Mouse (Mus musculus) gastrocnemius, adult 18-20 months (tissue): ENCODE measurements at regions not wholly inside any gene's neighbourhood (a gene's known extent, or its start where the extent isn't known, plus 50 kb on each side); places are given as distances from the start of the nearest gene placed in this dataset.

Experiments
- DNase-seq: peaks from one replicate; pipeline ENCODE4 v3.0.0; 2021; ENCODE audit warnings: low spot score

DNA sequence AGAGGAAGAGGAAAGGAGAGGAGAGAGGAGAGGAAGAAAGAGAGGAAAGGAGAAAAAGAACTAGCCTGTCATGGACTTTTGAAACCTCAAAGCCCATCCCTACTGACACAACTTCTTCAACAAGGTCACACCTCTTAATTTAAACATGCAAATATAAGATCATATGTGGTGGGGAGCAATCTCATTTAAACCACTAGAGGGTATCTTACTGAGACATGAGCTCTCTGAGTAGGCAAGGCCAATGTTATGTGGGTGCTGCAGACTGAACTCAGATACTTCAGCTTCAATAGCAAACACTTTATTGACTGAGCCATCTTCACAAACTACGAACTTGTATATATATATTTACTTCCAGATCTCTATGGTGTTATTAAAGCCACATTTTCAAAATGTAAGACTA lies 156.9 kb downstream of the Mex3b start:
- DNase-seq = no peak

- no peak for DNase-seq
These were observed 164.0 kb downstream of the Mex3b start for GRCm38 (mm10) chr7:83031101-83031500.

- no peak for DNase-seq
These were observed 164.9 kb downstream of the Mex3b start for GRCm38 (mm10) chr7:83032025-83032424.

DNA sequence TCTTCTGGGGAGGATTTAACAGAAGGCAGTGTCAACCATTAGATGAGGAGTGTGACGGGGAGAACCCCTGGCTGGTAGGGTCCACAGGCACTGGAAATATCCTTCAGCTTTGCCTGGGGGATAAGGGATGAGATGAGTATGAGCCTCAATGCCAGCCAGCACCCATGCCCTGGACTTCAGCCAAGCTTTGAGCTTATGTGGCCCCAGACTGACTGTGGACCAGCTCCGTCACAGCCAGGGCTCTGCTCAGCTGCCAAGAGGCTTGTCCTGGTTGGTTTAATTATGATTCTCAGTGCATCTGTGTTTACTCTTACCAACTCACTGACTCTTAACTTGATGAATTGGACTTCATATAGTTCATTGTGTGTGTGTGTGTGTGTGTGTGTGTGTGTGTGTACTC lies 165.8 kb downstream of the Mex3b start:
- no peak for DNase-seq

- DNase-seq = no peak
These were observed 168.1 kb downstream of the Mex3b start for GRCm38 (mm10) chr7:83035190-83035589.

DNA sequence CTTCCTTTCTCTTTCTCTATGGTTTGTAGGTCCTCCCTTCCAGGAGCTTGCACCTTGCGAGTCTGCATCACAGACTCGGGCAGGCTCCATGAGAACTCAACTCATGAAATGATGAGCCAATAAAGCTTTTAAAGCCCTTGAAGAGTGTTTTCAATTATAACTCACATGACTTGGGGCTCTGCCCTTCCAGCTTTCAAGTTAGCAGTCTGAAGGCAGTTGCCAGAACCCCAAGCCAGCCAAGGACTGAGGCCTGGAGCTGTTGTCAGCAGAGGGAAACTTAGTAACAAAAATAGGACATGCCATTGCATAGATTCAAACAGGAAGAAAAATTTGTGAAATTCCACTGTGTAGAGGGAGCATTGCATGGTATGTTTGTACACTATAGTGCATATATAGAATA lies 169.3 kb downstream of the Mex3b start:
- DNase-seq = peak; percentile 54

- no peak for DNase-seq
These were observed 170.0 kb downstream of the Mex3b start for GRCm38 (mm10) chr7:83037100-83037499.

DNA sequence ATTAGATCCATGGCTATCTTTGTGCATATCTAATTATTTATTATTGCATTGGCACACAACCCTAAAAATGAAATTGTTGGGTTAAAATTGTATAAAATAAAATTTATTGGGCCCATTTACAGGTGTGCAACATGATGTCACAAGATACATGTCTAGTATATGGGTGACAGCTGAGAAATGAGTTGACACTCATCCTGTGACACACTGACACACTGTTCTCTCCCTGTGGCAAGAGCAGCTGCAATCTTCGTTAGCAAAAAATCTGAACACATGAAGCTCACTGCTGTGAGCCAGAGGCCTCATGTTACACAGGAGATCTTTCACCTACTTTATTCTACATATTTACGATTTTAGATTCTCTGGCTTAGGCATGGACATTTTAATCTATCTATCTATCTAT lies 170.6 kb downstream of the Mex3b start:
- DNase-seq = no peak

- no peak for DNase-seq
These were observed 176.6 kb downstream of the Mex3b start for GRCm38 (mm10) chr7:83043746-83044145.

GRCm38 (mm10) chr7:83045266-83045665 lies 178.1 kb downstream of the Mex3b start:
- no peak for DNase-seq

GRCm38 (mm10) chr7:83050011-83050410 lies 182.9 kb downstream of the Mex3b start:
- DNase-seq = no peak

GRCm38 (mm10) chr7:83050833-83051497 lies 183.8 kb downstream of the Mex3b start:
- DNase-seq = no peak

GRCm38 (mm10) chr7:83056101-83056935 lies 189.2 kb downstream of the Mex3b start:
- DNase-seq = no peak

DNA sequence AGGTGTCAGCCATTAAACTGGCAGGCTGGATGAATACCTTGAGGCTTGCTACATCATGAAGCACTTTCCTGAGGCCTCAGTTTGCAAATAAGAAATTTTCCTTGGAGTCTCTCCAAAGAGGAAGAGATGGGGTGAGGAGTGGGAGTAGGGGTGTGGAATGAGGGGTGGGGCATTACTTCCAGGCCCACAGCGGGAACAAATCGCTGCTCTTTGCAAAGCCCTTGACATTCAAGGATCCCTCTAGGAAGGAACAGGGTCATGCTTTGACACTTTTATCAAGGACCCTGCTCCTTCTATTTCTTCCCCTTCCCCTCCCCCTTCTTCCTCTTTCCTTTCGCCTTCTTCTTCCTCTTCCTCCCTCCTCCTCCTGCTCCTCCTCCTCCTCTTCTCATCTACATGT lies 193.2 kb downstream of the Mex3b start:
- no peak for DNase-seq

- DNase-seq = no peak
These were observed 193.6 kb downstream of the Mex3b start for GRCm38 (mm10) chr7:83060733-83061132.

DNA sequence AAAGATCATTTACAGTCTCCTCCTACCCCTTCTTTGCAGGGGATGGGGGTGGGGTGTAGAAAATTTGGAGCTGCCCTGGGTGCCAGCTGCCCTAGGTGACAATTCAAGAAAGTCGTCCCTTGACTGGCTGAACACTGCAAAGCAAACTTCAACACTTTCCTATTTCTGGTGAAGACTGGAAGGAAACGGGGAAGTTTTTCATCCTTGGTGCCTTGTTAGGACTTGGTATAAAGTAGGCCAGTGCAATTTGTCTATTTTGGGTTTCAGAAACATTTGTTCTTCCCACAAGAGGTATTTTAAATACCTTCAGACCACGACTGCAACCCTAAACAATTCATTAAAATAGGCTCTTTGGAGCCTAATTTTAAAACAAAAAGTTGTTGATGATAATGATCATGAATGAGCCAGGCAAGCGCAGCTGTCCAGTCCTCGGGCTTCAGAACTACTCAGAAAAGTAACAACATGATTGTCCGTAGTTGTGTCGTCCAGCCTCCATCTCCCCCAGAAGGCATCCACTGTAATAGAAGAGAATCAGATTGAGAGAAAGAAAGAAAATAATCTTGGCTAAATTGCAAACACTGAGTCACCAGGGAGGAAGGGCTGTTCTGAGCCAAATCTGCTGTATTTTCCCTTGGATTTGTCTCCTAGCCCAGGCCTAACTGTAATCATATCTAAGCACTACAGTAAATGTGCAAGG lies 194.2 kb downstream of the Mex3b start:
- DNase-seq = peak; percentile 13

DNA sequence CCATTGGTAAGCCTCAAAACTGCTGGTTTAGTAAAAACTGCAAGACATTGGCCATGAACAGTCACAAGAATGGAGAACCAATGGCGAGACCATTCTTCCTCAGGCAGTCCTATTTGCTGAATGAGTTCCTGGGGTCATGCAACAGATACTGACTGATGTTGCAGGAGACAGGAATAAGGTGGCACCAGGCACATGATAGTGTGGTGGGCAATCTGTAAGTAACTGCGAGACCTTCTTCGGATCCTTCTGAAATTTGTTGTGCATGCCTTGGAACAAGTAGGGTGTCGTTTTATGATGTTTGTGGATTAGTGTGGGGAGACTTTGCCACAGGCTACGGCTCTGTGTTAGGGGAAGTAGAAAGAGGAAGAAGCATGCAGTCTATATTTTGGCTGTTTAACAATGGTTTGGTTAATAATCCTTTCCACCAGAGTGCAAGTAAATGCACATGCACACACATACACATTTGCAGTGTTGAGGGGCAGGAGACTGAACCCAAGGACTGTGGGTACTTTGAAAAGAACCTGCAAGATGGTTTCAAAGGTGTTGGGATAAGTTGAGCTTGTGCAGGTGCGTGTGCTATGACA lies 194.9 kb downstream of the Mex3b start:
- no peak for DNase-seq

GRCm38 (mm10) chr7:83063559-83063958 lies 196.4 kb downstream of the Mex3b start:
- DNase-seq = no peak

DNA sequence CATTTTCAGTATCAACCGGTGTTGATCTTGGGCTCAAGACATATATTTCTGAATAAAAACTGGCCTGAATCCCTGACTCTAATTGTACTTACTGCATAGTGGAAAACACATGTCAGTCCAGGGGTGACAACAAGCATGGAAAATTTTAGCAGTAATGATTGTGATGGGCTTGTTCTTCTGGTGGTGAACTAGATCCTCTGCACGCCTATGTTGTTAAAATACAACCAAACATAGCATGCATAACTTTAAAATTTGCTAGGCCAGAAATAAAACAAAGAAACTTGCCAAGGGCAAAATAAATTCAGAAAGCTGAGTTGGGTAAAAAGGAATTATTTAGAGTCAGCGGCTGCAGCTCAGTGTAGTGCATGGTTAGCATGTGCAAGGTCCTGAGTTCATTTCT lies 198.2 kb downstream of the Mex3b start:
- DNase-seq = no peak

DNA sequence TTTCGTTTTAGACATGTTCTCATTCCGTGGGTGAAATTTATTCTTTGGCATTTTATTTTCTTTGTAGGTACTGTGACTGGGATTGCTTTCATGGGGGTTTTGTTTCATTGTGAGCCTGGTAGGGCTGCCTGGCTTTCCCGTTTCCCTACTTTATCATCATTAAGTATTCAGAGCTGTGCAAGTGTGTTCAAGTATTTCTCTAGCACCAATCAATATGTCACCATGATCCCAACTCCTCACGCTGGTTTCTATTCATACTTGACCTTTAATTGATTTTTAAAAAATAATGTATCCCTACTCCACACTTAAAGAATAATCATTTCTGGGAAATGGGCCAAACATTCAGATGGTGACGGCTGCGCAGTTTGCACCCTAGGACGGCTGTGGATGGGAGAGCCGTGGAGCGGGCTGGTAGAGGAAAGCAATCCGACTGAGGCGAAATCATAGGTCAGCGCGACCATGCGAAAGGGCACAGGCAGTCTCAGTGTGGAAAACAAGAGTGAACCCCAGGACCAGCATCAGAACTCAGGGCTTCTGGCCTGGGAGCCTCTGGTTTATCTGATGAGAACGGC lies 207.4 kb downstream of the Mex3b start:
- no peak for DNase-seq

DNA sequence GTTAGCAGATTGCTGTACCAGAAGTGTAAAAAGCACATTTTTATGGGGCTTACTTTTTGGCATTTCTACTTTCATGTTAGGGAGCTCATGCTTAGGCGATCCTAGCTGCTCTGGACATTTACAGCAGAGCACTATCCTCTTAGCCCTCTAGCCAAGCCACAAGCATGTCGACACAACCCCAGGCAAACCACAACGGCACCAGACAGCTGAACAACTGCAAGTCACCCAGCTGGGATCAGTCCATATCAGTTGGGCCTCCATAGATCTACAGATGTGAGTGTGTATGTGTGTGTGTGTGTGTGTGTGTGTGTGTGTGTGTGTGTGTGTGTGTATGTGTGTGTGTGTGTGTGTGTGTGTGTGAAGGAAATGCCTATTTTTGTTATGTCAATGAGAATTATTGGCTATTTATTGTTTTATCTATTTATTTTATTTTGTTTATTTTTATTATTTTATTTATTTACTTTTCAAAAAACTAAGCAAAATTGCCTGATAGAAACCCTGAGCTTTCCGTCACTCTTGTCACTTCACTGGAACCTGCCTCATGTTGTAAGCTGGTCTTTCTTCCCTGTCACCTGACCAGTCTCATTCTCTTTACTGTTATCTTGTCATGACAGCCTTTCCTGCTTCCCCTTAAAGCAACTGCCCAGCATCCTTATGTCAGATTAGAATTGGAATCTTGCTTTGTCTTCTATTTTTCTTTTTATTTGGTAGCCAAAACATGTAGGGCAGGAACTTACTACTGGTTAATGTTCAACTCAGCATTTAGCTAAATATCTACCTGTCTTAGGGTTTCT lies 208.2 kb downstream of the Mex3b start:
- no peak for DNase-seq
